Mouse (Mus musculus) liver, adult 2 months (tissue): ENCODE results near the gene Cap2.

Experiments used
- CTCF ChIP-seq: fragments of 200-500 bp; IDR thresholded peaks from 2 replicates; pipeline ENCODE4 v1.5.1; 2011; ENCODE audit warnings: low read depth, low read length, control low read depth
- POLR2A ChIP-seq: fragments of 200-500 bp; IDR thresholded peaks from 2 replicates; pipeline ENCODE4 v1.6.1; 2011; ENCODE audit warnings: low read length, control low read depth; ENCODE audit not compliant: insufficient read depth; ENCODE audit errors: extremely low read depth

DNA sequence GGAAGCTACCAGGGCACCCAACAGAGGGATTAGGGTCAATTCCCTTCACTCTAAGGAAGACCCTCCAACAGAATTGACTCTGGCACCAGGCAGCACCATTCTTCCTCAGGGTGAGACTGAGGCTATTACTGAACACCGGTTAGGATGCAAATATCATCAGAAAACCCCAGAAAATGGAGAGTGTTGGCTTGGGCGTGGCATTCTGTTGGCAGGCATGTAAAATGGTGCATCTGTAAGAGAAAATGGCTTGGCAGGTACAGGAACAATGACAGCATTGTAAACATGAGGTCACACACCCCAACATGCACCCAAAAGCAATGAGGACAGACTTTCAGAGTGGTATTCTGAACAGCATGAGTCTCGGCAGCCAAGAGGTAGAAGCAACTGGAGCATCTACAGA lies 30.0 kb downstream of the Cap2 start:
- TF ChIP-seq POLR2A (no peak), CTCF (no peak)
